Mouse (Mus musculus): ENCODE results near the gene Kntc1.

DNA sequence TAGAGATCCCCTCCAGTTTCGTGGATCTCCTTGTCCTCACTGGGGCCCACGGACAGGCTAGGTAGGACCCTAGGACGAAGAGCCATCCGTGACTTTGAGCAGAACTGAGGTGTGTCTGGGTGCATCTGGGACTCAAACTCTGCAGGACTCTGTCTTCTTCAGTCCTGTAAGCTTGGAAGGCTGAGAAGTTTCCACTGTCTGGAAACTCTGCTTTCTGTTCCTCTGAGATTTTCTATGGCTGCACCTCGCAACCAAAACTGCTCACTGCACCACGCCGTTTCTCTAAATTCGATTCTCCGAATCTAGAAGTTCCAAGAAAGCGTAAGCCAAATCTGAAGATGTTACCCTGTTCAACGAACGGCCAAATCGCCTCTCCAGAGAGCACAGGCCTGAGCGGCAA, 114.4 kb downstream of the Kntc1 start:
- TF ChIP-seq POLR2A (IDR thresholded peaks at IDR 0.05; ENCODE audit: extremely low read depth, insufficient read depth, low read length) (no peak), CTCF (IDR thresholded peaks at IDR 0.05; ENCODE audit: low read depth, low read length) (no peak)

Data from liver, adult 2 months (tissue).